Mouse (Mus musculus): ENCODE measurements at regions not wholly inside any gene's neighbourhood (a gene's known extent, or its start where the extent isn't known, plus 50 kb on each side); places are given as distances from the start of the nearest gene placed in this dataset.
A peak's percentile ranks its signal among the peaks of the same experiment; 100 is the strongest.

DNA sequence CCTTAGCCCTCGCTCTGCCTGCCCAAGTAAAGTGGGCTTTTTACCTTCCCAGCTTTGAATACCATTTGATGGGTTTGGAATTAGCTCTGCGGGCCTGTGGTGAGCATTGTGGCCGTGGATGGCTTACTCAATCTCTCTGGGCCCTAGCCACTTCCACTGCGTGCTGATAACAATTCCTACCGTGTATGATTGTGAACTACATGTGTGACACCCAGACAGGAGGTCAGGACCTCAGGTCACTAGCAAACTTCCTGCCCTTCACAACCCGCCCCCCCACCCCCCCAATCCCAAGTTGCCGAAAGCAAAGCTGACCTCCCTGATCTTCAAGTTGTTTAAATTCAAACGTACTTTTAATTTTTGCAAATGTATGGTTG lies 231.9 kb downstream of the 4933412E24Rik start:
- no peaks in the 10 kb centered on the region; the same call in 1 of the 2 replicates for H3K4me1 ChIP-seq (replicated peaks; ENCODE audit: control insufficient read depth, insufficient read depth, low read length)
- no peak overlapping the region for H3K4me3 ChIP-seq (ENCODE audit: low read depth, low read length)
- no peak overlapping the region for H3K4me2 ChIP-seq (replicated peaks; ENCODE audit: low read depth)
- TF ChIP-seq CTCF (IDR thresholded peaks at IDR 0.05; ENCODE audit: low read depth), result no peak
- WGBS, result 57% methylated on average over 8 of the region's 8 CpGs
- no peaks in the 10 kb centered on the region for H3K27me3 ChIP-seq (replicated peaks; ENCODE audit: control insufficient read depth, insufficient read depth, low read length)
- no peaks in the 10 kb centered on the region for H3K9me3 ChIP-seq (ENCODE audit: control insufficient read depth)
- no peak overlapping the region for H3K9ac ChIP-seq (ENCODE audit: low read depth, low read length)
- ATAC-seq, result no peak
- H3K36me3 ChIP-seq (ENCODE audit: control insufficient read depth, insufficient read depth), result no peaks in the 10 kb centered on the region
- H3K27ac ChIP-seq (ENCODE audit: low read depth, low read length), result peak overlapping the region; percentile 54; the same call in 1 of the 2 replicates

DNA sequence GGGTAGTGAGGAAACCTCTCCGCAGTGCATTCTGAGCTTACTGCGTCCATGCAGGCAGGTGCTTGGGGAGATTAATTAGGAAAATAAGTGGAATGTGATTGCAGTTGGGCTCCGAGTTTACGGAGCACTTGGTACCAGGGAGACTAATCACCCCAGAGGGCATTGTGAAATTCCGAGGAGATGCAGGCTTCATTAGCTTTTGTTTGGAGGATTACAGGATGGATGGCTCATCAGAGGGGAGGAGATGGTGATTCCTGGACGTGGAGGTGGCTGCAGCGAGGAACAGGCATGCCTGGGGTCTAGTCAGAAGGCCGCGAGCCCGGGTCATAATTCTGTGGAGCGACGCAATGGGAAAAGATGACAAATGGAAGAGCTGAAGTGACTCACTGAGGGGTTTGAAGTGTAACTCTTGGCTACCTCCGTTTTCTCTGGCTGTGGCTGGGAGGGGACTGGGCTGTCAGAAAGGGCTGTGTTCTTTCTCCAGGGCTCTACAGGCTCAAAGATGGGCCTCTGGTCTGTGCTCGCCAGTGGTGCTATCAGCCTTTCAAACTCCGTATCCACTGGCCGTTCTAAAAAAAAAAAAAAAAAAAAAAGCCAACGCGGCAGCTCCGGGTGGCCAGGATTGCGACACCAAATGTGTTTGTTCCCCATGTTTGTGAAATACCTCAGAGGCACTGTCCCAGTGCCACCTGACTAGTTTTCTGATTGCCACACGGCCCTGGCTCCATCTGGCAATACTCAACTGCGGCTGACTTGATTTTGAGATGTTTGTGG lies 232.4 kb downstream of the 4933412E24Rik start:
- Histone ChIP-seq H3K27ac (ENCODE audit: low read depth, low read length) (peak overlapping the region; percentile 54; the same call in 1 of the 2 replicates), H3K4me3 (ENCODE audit: low read depth, low read length) (no peak overlapping the region), H3K9ac (ENCODE audit: low read depth, low read length) (no peak overlapping the region), H3K9me3 (ENCODE audit: control insufficient read depth) (no peaks in the 10 kb centered on the region), H3K4me2 (replicated peaks; ENCODE audit: low read depth) (peak overlapping the region; percentile 30; the same call in 1 of the 2 replicates), H3K4me1 (replicated peaks; ENCODE audit: control insufficient read depth, insufficient read depth, low read length) (no peaks in the 10 kb centered on the region; the same call in 1 of the 2 replicates), H3K36me3 (ENCODE audit: control insufficient read depth, insufficient read depth) (no peaks in the 10 kb centered on the region), H3K27me3 (replicated peaks; ENCODE audit: control insufficient read depth, insufficient read depth, low read length) (no peaks in the 10 kb centered on the region)
- ATAC-seq, result no peak
- no peak for TF ChIP-seq CTCF (IDR thresholded peaks at IDR 0.05; ENCODE audit: low read depth)
- WGBS, result 15% methylated on average over 22 of the region's 22 CpGs

DNA sequence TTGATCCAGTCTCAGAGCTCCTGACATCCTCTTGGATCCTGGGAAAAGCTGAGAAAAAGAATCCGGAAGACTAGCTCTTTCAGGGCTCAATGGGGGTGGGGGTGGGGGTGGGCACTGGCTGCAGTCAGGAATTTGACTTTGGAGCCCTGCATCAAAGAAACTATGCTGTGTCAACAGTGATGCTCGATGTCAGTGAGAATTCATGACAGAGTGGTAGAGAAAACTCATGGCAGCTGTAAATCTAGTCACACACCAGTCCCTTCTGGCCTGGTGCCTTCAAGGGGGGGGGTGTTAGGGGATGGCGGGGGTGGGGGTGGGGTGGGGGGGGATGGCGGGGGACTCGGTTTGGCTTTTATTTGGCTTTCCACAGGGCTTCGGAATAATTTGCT lies 233.0 kb downstream of the 4933412E24Rik start:
- Histone ChIP-seq H3K4me3 (ENCODE audit: low read depth, low read length) (no peak overlapping the region), H3K27ac (ENCODE audit: low read depth, low read length) (no peak overlapping the region), H3K27me3 (replicated peaks; ENCODE audit: control insufficient read depth, insufficient read depth, low read length) (no peaks in the 10 kb centered on the region), H3K9me3 (ENCODE audit: control insufficient read depth) (no peaks in the 10 kb centered on the region), H3K4me1 (replicated peaks; ENCODE audit: control insufficient read depth, insufficient read depth, low read length) (no peaks in the 10 kb centered on the region; the same call in 1 of the 2 replicates), H3K9ac (ENCODE audit: low read depth, low read length) (no peak overlapping the region), H3K4me2 (replicated peaks; ENCODE audit: low read depth) (no peak overlapping the region), H3K36me3 (ENCODE audit: control insufficient read depth, insufficient read depth) (no peaks in the 10 kb centered on the region)
- ATAC-seq, result no peak
- 13% methylated on average over 6 of the region's 6 CpGs for WGBS
- TF ChIP-seq CTCF (IDR thresholded peaks at IDR 0.05; ENCODE audit: low read depth), result no peak

DNA sequence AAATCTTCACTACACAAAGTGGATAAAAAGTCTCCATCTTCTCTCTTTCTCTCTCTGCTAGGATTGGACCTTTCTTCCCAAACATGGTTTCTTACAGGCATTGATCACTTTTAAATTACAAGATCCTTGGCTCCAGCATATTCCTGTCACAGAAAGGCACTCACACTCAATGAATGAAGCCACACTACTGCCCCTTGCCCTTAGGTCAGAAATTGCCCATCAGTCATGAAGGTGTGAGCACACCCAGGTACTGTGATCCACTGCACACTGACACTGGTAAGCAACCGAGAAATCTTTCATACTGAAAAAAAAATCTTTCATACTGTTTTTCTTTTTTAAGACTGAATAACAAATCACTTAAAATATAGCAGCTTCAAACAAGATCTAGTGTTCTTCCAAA lies 235.9 kb downstream of the 4933412E24Rik start:
- 59% methylated on average over 1 of the region's 1 CpGs for WGBS
- Histone ChIP-seq H3K27ac (ENCODE audit: low read depth, low read length) (no peak overlapping the region), H3K4me1 (replicated peaks; ENCODE audit: control insufficient read depth, insufficient read depth, low read length) (no peaks in the 10 kb centered on the region; the same call in 1 of the 2 replicates), H3K27me3 (replicated peaks; ENCODE audit: control insufficient read depth, insufficient read depth, low read length) (no peaks in the 10 kb centered on the region), H3K4me2 (replicated peaks; ENCODE audit: low read depth) (no peak overlapping the region), H3K36me3 (ENCODE audit: control insufficient read depth, insufficient read depth) (no peaks in the 10 kb centered on the region), H3K9ac (ENCODE audit: low read depth, low read length) (no peak overlapping the region), H3K9me3 (ENCODE audit: control insufficient read depth) (no peaks in the 10 kb centered on the region), H3K4me3 (ENCODE audit: low read depth, low read length) (no peak overlapping the region)
- no peak for ATAC-seq
- TF ChIP-seq CTCF (IDR thresholded peaks at IDR 0.05; ENCODE audit: low read depth), result no peak

DNA sequence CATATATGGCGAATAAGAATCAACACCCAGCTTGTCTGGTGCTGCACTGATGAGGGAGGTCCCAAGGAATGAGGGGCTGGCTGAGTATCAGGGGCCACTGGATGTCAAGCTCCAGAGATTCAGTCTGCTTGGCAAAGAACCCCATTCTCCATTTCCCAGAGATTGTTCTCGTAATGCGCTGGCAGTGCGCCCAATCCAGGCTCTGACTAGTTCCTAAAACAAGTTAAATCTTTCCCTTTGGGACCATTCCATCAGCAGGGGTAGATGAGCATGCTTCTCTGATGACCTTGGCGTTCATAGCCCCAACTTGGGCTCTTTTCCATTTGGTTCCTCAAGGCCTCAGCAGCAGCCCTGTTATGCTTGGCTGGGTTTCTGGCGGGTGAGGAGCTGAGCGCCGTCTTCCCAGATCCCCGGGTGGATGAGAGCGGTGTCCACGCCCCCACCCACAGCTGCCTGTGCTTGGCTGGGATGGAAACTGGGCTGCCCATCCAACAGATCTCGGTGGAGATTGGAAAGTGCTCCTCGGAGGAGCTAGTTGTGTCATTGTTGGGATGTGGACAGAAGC lies 239.0 kb downstream of the 4933412E24Rik start:
- TF ChIP-seq CTCF (IDR thresholded peaks at IDR 0.05; ENCODE audit: low read depth), result no peak
- Histone ChIP-seq H3K27ac (ENCODE audit: low read depth, low read length) (no peak overlapping the region), H3K36me3 (ENCODE audit: control insufficient read depth, insufficient read depth) (no peaks in the 10 kb centered on the region), H3K4me2 (replicated peaks; ENCODE audit: low read depth) (no peak overlapping the region), H3K4me3 (ENCODE audit: low read depth, low read length) (no peak overlapping the region), H3K9me3 (ENCODE audit: control insufficient read depth) (no peaks in the 10 kb centered on the region), H3K27me3 (replicated peaks; ENCODE audit: control insufficient read depth, insufficient read depth, low read length) (no peaks in the 10 kb centered on the region), H3K4me1 (replicated peaks; ENCODE audit: control insufficient read depth, insufficient read depth, low read length) (no peaks in the 10 kb centered on the region), H3K9ac (ENCODE audit: low read depth, low read length) (no peak overlapping the region)
- no peak for ATAC-seq
- WGBS, result 72% methylated on average over 13 of the region's 13 CpGs

DNA sequence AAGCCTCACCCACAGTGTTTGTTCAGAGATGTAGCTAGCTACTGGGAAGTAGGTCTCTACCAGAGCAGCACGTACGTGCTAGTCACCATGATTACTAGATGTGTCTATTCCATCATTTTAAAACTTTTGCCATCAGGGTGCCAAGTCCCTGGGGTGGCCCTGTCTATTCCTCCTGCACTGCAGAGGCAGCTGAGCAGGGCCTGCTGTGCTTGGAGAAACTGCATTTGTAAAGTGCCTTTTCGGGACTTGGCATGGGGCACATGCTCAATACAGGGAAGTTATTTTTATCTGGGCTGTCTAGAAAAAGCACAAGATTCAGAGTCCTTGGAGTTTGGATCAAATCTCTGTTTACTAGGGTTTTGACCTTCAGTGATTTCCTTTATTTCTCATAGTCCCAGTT lies 240.6 kb downstream of the 4933412E24Rik start:
- WGBS, result 75% methylated on average over 3 of the region's 3 CpGs
- ATAC-seq, result no peak

More for the DNA sequence above, 240.6 kb downstream of the 4933412E24Rik start:
- no peak overlapping the region for H3K9ac ChIP-seq (ENCODE audit: low read depth, low read length)
- no peak overlapping the region for H3K4me3 ChIP-seq (ENCODE audit: low read depth, low read length)
- no peaks in the 10 kb centered on the region for H3K9me3 ChIP-seq (ENCODE audit: control insufficient read depth)
- no peaks in the 10 kb centered on the region for H3K27me3 ChIP-seq (replicated peaks; ENCODE audit: control insufficient read depth, insufficient read depth, low read length)
- H3K4me2 ChIP-seq (replicated peaks; ENCODE audit: low read depth), result no peak overlapping the region
- H3K36me3 ChIP-seq (ENCODE audit: control insufficient read depth, insufficient read depth), result no peaks in the 10 kb centered on the region
- no peak overlapping the region for H3K27ac ChIP-seq (ENCODE audit: low read depth, low read length)
- TF ChIP-seq CTCF (IDR thresholded peaks at IDR 0.05; ENCODE audit: low read depth), result no peak
- H3K4me1 ChIP-seq (replicated peaks; ENCODE audit: control insufficient read depth, insufficient read depth, low read length), result no peaks in the 10 kb centered on the region
